Mouse (Mus musculus) neural tube, embryonic 11.5 days (tissue): Measurements from ENCODE around the gene Lag3. TPM values are rescaled to one million over a fixed set of nuclear protein-coding genes. Genes with fewer than 3 reads are reported as not detected.
"Not testable (repeated sequence)": the region's sequence is repeated elsewhere in the genome, so short reads cannot be mapped to it uniquely, and the experiment has no call there.

Experiments
- ATAC-seq: fragments of 200-750 bp; cut with Nextera tagmentation; 2 replicates; pipeline ENCODE4 v1.8.0; 2017; ENCODE audit warnings: moderate number of reproducible peaks, mild to moderate bottlenecking, moderate TSS enrichment, moderate library complexity; ENCODE audit not compliant: insufficient read depth, low FRiP score, low TSS enrichment
- DNase-seq: peaks from one replicate; pipeline ENCODE4 v3.0.0-alpha.2; 2015; ENCODE audit warnings: low spot score
- H3K27ac ChIP-seq: fragments of 300-500 bp; sonication (generic); 2 replicates; pipeline ENCODE4 v1.5.1; 2014; ENCODE audit warnings: low read depth, mild to moderate bottlenecking, low read length
- H3K27me3 ChIP-seq: fragments of 300-500 bp; sonication (generic); 2 replicates; pipeline ENCODE4 v1.6.1; 2014; ENCODE audit warnings: mild to moderate bottlenecking, low read length, mixed read lengths; ENCODE audit not compliant: control insufficient read depth, insufficient read depth
- H3K36me3 ChIP-seq: fragments of 300-500 bp; sonication (generic); 2 replicates; pipeline ENCODE4 v1.6.1; 2014; ENCODE audit warnings: mild to moderate bottlenecking, low read length, moderate library complexity, mixed read lengths; ENCODE audit not compliant: control insufficient read depth, insufficient read depth
- H3K4me1 ChIP-seq: fragments of 300-500 bp; sonication (generic); 2 replicates; pipeline ENCODE4 v1.6.1; 2014; ENCODE audit warnings: low read length, mixed read lengths; ENCODE audit not compliant: control insufficient read depth, insufficient read depth
- H3K4me2 ChIP-seq: fragments of 300-500 bp; sonication (generic); 2 replicates; pipeline ENCODE4 v1.6.1; 2014; ENCODE audit warnings: low read depth, mild to moderate bottlenecking, moderate library complexity
- H3K4me3 ChIP-seq: fragments of 300-500 bp; sonication (generic); 2 replicates; pipeline ENCODE4 v1.5.1; 2014; ENCODE audit warnings: low read depth, low read length
- H3K9ac ChIP-seq: fragments of 300-500 bp; sonication (generic); 2 replicates; pipeline ENCODE4 v1.6.1; 2014; ENCODE audit warnings: mild to moderate bottlenecking, low read length
- H3K9me3 ChIP-seq: fragments of 300-500 bp; sonication (generic); 2 replicates; pipeline ENCODE4 v1.6.1; 2016; ENCODE audit warnings: low read length; ENCODE audit not compliant: control insufficient read depth
- WGBS: fragments of 180-500 bp; shearing (Covaris S2); extraction: QIAGEN DNeasy Blood & Tissue Kit; methylation state at CpG from one replicate; pipeline ENCODE4 v1.1.7; 2014; 5-methylcytosine and 5-hydroxymethylcytosine counted together
- polyA plus RNA-seq: library from polyadenylated mRNA; unstranded; fragments of >200 nt; fragmentation: Nextera tagmentation; extraction: Ambion mirVana; gene quantifications from 2 replicates; pipeline ENCODE4 v1.2.1, GENCODE M21; 2014

Lag3 gene
- polyA plus RNA-seq, 1 experiment from 2014 or later = 1.4 TPM

DNA sequence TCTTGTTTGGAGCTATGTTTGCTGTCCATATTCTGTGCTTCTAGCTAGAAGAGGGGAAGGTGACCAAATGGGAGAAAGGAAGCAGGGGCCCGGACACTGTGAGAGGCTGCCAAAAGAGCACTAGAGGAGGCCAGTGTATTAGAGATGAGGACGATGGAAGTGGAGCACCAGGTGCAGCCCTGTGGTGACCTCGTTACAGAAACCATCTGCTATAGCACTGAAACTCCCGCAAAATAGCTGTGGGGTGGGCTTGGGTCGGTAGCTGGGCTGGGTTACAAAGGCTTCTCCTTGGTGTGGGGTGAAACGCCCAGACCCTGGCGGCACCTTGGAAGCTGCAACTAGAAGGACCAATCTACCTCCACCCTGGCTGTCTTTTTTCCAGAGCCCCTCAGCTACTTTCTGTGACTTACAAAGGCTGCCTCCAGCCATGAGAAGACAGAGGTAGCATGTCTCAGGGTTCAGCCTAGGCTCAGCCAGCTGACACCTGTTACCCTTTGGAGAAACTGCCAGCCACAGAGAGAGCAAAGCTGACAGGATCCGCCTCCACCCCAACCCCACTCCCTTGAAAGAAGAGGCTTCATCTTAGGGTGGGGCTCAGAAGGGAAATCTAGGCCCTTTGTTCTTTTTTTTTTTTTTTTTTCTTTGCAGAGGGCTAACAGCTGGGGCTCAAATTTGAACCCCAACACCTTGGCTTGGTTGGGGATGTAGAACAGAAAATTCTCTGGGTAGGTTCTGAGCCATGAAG is 11.3 kb downstream of the Lag3 start:
- Histone ChIP-seq H3K27me3 (no peaks in the 10 kb centered on the region), H3K4me1 (peaks cover 6% of the 10 kb centered on the region), H3K4me2 (no peak overlapping the region), H3K36me3 (no peaks in the 10 kb centered on the region), H3K27ac (no peak overlapping the region), H3K9me3 (no peaks in the 10 kb centered on the region), H3K9ac (no peak overlapping the region; the same call in 1 of the 2 replicates), H3K4me3 (no peak overlapping the region)
- whole genome bisulfite sequencing = 63% methylated on average over 8 of the region's 8 CpGs
- ATAC-seq = no peak
- no peak for DNase-seq

DNA sequence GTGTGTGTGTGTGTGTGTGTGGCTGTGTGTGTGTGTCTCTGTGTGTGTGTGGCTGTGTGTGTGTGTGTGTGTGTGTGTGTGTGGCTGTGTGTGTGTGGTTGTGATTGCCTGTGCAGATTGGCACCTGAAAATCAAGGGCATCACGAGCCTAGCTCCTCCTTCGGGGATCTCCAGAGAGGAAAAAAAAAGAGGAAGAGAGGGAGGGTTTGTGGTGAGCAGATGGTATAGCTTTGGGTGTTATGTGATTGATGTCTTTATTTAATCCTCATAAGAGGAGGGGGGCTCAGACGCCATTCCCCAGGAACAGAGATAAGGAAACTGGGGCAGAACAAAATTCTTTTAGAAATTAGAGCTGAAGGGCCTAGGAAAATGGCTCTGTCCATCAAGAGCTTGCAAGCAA is 13.1 kb downstream of the Lag3 start:
- WGBS = 62% methylated on average over 3 of the region's 3 CpGs
- DNase-seq (no peak), ATAC-seq (no peak)

DNA sequence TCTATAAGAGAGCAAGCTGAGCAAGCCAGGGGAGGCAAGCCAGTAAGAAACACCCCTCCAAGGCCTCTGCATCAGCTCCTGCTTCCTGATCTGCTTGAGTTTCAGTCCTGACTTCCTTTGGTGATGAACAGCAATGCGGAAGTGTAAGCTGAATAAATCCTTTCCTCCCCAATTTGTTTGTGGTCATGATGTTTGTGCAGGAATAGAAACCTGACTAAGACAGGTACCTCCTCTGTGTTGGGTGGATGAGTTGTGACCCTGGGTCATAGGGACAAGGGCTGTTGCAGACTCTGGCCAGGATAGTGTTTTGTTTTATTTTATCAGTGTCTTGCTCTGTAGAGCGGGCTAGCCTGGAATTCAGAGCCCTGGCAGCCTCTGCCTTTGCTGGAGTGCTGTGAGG is 17.4 kb downstream of the Lag3 start:
- H3K4me1 ChIP-seq, H3K4me2 ChIP-seq, H3K27ac ChIP-seq, H3K4me3 ChIP-seq, H3K9me3 ChIP-seq, DNase-seq, H3K27me3 ChIP-seq, H3K36me3 ChIP-seq, H3K9ac ChIP-seq, ATAC-seq: not testable (repeated sequence)
- 92% methylated on average over 2 of the region's 2 CpGs for WGBS

More for the DNA sequence above, 13.1 kb downstream of the Lag3 start:
- no peaks in the 10 kb centered on the region for H3K27me3 ChIP-seq
- H3K4me2 ChIP-seq = no peak overlapping the region
- no peak overlapping the region for H3K4me3 ChIP-seq
- H3K9me3 ChIP-seq = no peaks in the 10 kb centered on the region
- no peak overlapping the region for H3K27ac ChIP-seq
- H3K36me3 ChIP-seq = no peaks in the 10 kb centered on the region
- H3K9ac ChIP-seq = no peak overlapping the region
- H3K4me1 ChIP-seq = no peaks in the 10 kb centered on the region

DNA sequence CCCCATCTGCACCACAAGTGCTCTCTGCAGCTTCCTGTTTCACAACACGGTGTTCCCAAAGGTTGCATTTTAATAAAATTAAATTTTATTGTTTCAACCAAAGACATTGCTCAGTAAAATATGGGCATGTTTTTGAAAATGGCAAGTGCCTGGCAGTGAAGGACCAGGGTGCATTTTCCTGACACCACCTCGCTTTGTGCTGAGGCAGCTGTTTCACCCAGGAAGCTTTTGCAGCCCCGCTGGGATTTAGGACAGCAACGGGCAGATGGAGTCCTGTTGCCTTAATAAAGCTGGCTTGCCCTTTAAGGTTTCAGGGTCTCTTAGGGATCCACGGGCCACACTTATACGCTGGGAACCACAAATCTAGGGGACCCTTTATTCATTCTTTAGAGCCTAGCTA is 20.5 kb downstream of the Lag3 start:
- no peak overlapping the region for H3K4me3 ChIP-seq
- no peak for DNase-seq
- H3K27me3 ChIP-seq = no peaks in the 10 kb centered on the region
- no peaks in the 10 kb centered on the region for H3K36me3 ChIP-seq
- no peaks in the 10 kb centered on the region for H3K4me1 ChIP-seq
- H3K27ac ChIP-seq = no peak overlapping the region
- WGBS = 65% methylated on average over 6 of the region's 6 CpGs
- no peaks in the 10 kb centered on the region for H3K9me3 ChIP-seq
- ATAC-seq = no peak
- no peak overlapping the region for H3K4me2 ChIP-seq
- H3K9ac ChIP-seq = no peak overlapping the region

DNA sequence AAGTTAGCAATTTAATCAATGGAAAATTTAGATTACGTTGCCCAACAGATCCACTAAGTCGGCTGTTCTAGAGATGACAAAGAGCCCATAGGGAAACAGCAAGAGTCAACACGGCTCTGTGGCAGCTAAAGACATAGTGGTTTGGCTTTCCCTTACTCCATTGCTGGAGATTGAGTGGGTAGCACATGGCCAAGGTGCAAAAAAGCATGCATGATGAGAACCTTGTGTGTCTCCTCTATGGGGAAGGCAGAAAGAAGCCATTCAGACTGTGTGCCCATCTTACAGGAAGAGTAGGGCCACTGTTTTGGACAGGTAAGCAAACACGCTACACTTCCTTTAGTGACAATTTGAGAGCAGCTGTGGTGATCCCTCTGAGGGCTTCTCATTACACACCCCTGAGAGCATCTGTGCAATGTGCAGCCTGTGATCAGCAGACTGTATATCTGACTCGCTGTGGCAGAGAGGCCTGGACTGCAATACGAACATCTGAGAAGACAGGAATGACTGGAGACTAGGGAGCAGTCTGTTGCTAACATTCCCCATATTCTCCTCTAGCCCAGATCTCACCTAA is 22.9 kb downstream of the Lag3 start:
- no peak overlapping the region for H3K27ac ChIP-seq
- H3K4me2 ChIP-seq = no peak overlapping the region
- H3K4me1 ChIP-seq = no peaks in the 10 kb centered on the region
- ATAC-seq (no peak), DNase-seq (no peak)
- H3K9me3 ChIP-seq = no peaks in the 10 kb centered on the region
- no peaks in the 10 kb centered on the region for H3K36me3 ChIP-seq
- WGBS = 91% methylated on average over 6 of the region's 6 CpGs
- no peak overlapping the region for H3K4me3 ChIP-seq
- no peaks in the 10 kb centered on the region for H3K27me3 ChIP-seq
- no peak overlapping the region for H3K9ac ChIP-seq

DNA sequence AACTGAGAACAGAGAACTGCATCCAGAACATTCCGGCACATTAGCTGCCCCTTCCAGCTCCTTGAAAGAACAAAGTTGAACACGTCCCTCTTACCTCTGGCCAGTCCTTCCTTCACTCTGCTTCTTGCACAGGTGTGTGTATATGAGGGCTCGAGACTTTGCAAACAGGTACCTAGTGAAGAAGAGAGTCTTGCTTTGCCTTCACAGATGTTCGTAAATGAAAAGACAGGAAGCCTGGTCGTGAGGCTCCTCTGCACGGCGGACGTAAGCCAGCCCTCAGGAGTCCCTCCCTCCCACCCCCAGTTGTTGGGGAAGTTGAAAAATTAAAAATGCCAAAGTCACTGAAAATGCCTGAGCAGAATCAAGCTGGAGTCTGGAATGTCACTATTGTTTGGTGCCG is 23.5 kb downstream of the Lag3 start, which contains the start of gene Cd4:
Gene Cd4, minus strand, starts transcription at position 236 of the 400 bp plus-strand sequence.
- Histone ChIP-seq H3K9me3 (no peaks in the 10 kb centered on the region), H3K4me2 (no peak within 1 kb of the TSS), H3K27me3 (no peaks in the 10 kb centered on the region), H3K9ac (no peak within 1 kb of the TSS), H3K36me3 (no peaks in the 10 kb centered on the region), H3K4me3 (no peak within 1 kb of the TSS), H3K27ac (no peak within 1 kb of the TSS), H3K4me1 (no peaks in the 10 kb centered on the region)
- 94% methylated on average over 9 of the region's 9 CpGs for WGBS
- DNase-seq = no peak
- no peak for ATAC-seq

DNA sequence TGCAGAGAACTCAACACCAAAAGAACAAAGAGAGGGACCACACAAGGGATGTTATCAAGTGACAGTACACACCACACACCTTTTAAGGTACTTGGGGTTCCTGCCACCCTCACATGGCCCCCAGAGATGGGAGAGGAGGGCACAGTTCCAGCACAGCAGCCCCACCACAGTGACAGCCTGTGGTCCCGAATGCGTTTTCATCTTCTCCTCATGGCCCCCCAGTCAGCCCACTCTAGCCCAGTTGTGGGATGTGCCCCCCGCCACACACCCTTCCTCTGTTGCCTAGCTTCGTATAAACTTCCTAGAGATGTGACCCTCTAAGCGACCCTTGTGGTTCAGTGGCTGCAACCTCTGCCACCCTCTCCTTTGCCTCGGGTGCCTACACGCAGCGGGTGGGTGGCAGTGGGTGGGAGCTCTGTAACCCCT is 25.5 kb downstream of the Lag3 start:
- H3K4me2 ChIP-seq = no peak overlapping the region
- no peaks in the 10 kb centered on the region for H3K4me1 ChIP-seq
- no peak overlapping the region for H3K27ac ChIP-seq
- no peak for ATAC-seq
- H3K36me3 ChIP-seq = no peaks in the 10 kb centered on the region
- no peaks in the 10 kb centered on the region for H3K27me3 ChIP-seq
- 90% methylated on average over 8 of the region's 8 CpGs for WGBS
- no peak overlapping the region for H3K4me3 ChIP-seq
- no peaks in the 10 kb centered on the region for H3K9me3 ChIP-seq
- H3K9ac ChIP-seq = no peak overlapping the region
- no peak for DNase-seq

DNA sequence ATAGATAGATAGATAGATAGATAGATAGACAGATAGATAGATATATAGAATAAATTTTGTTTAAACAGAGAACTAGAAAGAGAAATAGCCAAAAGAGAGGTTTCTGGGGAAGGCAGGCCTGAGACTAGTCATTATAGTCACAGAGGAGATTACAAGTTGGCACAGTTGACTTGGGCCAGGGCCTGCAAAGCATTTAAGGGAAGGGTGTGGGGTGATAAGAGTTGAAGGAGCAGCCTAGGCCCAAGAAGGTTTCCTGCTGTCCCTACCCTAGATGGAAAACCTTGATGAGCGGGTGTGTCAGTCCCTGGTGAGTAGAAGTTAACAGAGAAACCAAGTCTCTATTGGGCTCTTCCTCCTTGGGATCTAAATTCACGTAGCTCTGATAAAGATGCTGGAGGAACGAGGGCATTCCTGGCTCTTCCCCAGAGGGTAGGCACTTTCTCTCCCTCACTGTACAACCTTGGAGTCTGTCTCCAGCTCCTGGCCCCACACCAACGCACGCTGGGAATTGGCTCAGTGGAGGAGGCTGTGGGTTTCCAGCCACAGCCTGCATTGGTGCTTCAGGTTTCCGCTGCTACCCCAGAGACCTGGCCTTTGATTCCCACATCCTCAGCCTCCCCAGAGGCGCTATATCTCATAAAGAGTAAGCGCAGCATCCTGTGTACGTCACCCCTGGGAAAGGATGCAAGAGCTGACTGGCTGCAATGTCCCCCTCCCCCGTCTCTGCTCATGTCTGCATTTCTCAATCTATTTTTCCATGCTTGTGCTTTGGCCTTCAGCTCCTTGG is 26.6 kb downstream of the Lag3 start:
- WGBS = 75% methylated on average over 10 of the region's 10 CpGs
- Histone ChIP-seq H3K27me3 (no peaks in the 10 kb centered on the region), H3K27ac (no peak overlapping the region), H3K4me3 (no peak overlapping the region), H3K9me3 (no peaks in the 10 kb centered on the region), H3K9ac (no peak overlapping the region), H3K4me1 (no peaks in the 10 kb centered on the region), H3K36me3 (no peaks in the 10 kb centered on the region), H3K4me2 (no peak overlapping the region)
- DNase-seq = no peak
- no peak for ATAC-seq
